Mouse (Mus musculus): ENCODE measurements around the gene Znhit3. TPM values are rescaled to one million over a fixed set of nuclear protein-coding genes. Genes with fewer than 3 reads are reported as not detected.

Gene Znhit3
- total RNA-seq (2023): 36.3 to 39.4 TPM (median 38.3 TPM) in 4 replicates

GRCm38 (mm10) chr11:84916053-84916702 is at the start of gene Znhit3:
Gene Znhit3 (minus strand): TSS chr11:84916366.

DNA sequence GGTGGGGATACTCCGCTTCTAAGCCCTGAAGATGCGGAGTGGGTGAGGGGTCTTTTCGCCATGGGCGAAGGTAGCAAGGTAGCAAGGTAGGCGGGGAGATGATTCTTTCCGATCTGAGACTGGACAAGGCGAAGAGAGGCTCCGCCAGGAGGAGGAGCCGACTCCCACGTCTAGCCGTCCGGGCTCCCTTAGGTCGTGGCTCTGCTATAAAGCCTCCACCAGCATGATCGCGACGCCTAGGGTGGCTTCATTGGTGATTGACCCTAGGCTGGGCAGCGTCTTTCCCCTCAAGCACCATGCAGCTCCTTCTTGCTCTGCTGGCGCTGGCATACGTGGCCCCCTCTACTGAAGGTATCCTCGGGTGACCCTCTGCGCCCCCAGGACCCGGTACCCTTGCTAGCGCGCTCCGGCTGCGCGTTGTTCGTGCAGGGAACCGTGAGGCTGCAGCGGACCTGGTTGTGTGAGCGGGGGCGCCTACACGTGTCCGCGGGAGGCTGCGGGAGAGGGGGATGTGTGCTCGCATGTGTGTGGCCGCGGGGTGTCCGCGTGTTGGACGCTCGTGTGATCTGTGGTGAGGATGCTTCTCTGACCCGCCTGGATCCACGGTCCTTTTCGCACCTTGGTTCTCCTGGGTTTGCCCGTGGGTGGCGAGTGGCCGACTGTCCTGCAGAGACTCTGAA is 41.6 kb upstream of the Znhit3 start, which contains the start of gene Car4:
Gene Car4 (plus strand): TSS at position 196 of the 680 bp plus-strand sequence.

GRCm38 (mm10) chr11:84879772-84880464 is 36.2 kb downstream of the Znhit3 start, which contains the start of the genes Myo19 and Pigw:
Gene Myo19 (plus strand): TSS chr11:84880148.
Gene Pigw (minus strand): TSS chr11:84880285.

DNA sequence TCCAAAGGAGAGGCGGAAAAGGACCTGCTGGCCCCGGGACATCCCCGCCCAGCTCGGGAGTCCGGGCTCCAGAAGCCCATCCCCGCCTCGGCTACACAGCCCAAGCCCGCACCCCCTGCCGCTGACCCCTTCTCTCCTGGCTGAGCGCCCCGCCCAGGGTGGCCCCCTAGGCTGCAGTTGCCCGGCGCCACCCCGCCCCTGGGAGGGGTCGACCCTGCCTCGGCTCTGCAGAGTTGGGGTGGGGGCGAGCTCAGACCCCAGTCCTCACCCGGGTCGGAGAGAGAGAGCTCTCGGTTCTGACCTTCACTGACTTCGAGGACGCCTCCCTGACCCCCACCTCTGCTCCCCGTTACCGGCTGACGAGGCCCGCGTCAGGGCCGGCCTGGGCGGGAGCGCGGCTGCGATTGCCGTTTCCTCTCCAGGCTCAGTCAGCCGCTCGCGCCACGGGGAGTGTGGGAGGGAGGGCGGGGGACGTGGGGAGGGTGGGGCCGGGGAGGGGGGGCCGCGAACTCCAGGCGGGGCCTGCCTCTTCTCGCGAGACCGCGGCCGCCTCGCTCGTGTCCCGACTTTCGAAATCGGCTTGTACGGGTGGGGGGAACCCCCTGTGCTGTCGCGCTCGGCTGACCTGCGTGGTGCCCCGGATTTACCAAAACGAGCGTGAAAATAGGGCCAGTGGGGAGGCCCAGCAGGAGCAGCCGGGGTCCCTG is 45.7 kb downstream of the Znhit3 start, which contains the start of gene Ggnbp2:
Gene Ggnbp2 (minus strand): TSS at position 481 of the 707 bp plus-strand sequence.

Other genes starting within 250 kb of the Znhit3 start
- gene Mrm1, start 96.9 kb downstream of the Znhit3 start, total RNA-seq (2023): 18.5 to 28.4 TPM (median 22.9 TPM) in 4 replicates
- gene Dhrs11, start 87.4 kb downstream of the Znhit3 start, total RNA-seq (2023): 12.6 to 19.2 TPM (median 18.2 TPM) in 4 replicates
- 151 to 168 TPM (median 158 TPM) in 4 replicates for gene Ggnbp2, start 45.5 kb downstream of the Znhit3 start, total RNA-seq (2023)
- gene Myo19, start 36.2 kb downstream of the Znhit3 start, total RNA-seq (2023): 9.1 to 14.8 TPM (median 12.9 TPM) in 4 replicates
- gene Pigw, start 36.1 kb downstream of the Znhit3 start, total RNA-seq (2023): 4.8 to 8.1 TPM (median 6.4 TPM) in 4 replicates
- not detected in 4 replicates for gene Car4, start 41.4 kb upstream of the Znhit3 start, total RNA-seq (2023)
- 23.4 to 33.3 TPM (median 30.2 TPM) in 4 replicates for gene Usp32, start 223.8 kb upstream of the Znhit3 start, total RNA-seq (2023)

All from B cell, adult 62 days (primary cell).